Mouse (Mus musculus) hindbrain, embryonic 11.5 days (tissue): Measurements from ENCODE around the gene Pgf. TPM values are rescaled to one million over a fixed set of nuclear protein-coding genes. Genes with fewer than 3 reads are reported as not detected.
A peak's percentile ranks its signal among the peaks of the same experiment; 100 is the strongest.

Source experiments
- ATAC-seq: fragments of 200-750 bp; cut with Nextera tagmentation; 2 replicates; pipeline ENCODE4 v1.8.0; 2017; ENCODE audit warnings: mild to moderate bottlenecking, moderate TSS enrichment, moderate library complexity; ENCODE audit not compliant: low FRiP score
- DNase-seq: peaks from one replicate; pipeline ENCODE4 v3.0.0-alpha.2; 2015; ENCODE audit warnings: low spot score
- H3K27ac ChIP-seq: fragments of 300-500 bp; sonication (generic); 2 replicates; pipeline ENCODE4 v1.5.1; 2014; ENCODE audit warnings: mild to moderate bottlenecking, low read depth, low read length
- H3K27me3 ChIP-seq: fragments of 300-500 bp; sonication (generic); 2 replicates; pipeline ENCODE4 v1.6.1; 2014; ENCODE audit warnings: mild to moderate bottlenecking, low read length, moderate library complexity, mixed read lengths; ENCODE audit not compliant: control insufficient read depth, insufficient read depth
- H3K36me3 ChIP-seq: fragments of 300-500 bp; sonication (generic); 2 replicates; pipeline ENCODE4 v1.6.1; 2014; ENCODE audit warnings: mild to moderate bottlenecking, low read length, moderate library complexity, mixed read lengths; ENCODE audit not compliant: control insufficient read depth, insufficient read depth
- H3K4me1 ChIP-seq: fragments of 300-500 bp; sonication (generic); replicated peaks from 2 replicates; pipeline ENCODE4 v1.6.1; 2014; ENCODE audit warnings: low read length, mixed read lengths; ENCODE audit not compliant: control insufficient read depth, insufficient read depth
- H3K4me2 ChIP-seq: fragments of 300-500 bp; sonication (generic); replicated peaks from 2 replicates; pipeline ENCODE4 v1.6.1; 2014; ENCODE audit warnings: mild to moderate bottlenecking, low read depth, low read length
- H3K4me3 ChIP-seq: fragments of 300-500 bp; sonication (generic); 2 replicates; pipeline ENCODE4 v1.5.1; 2014; ENCODE audit warnings: low read depth, low read length
- H3K9ac ChIP-seq: fragments of 300-500 bp; sonication (generic); 2 replicates; pipeline ENCODE4 v1.6.1; 2014; ENCODE audit warnings: low read depth, low read length
- H3K9me3 ChIP-seq: fragments of 300-500 bp; sonication (generic); 2 replicates; pipeline ENCODE4 v1.6.1; 2016; ENCODE audit warnings: low read length; ENCODE audit not compliant: control insufficient read depth
- WGBS: fragments of 180-500 bp; shearing (Covaris S2); extraction: QIAGEN DNeasy Blood & Tissue Kit; methylation state at CpG from one replicate; pipeline ENCODE4 v1.1.7; 2014; 5-methylcytosine and 5-hydroxymethylcytosine counted together
- polyA plus RNA-seq: library from polyadenylated mRNA; unstranded; fragments of >200 nt; fragmentation: Nextera tagmentation; extraction: Ambion mirVana; gene quantifications from 2 replicates; pipeline ENCODE4 v1.2.1, GENCODE M21; 2014

The Pgf gene
- polyA plus RNA-seq, 1 experiment from 2014 or later, result 7.8 TPM

DNA sequence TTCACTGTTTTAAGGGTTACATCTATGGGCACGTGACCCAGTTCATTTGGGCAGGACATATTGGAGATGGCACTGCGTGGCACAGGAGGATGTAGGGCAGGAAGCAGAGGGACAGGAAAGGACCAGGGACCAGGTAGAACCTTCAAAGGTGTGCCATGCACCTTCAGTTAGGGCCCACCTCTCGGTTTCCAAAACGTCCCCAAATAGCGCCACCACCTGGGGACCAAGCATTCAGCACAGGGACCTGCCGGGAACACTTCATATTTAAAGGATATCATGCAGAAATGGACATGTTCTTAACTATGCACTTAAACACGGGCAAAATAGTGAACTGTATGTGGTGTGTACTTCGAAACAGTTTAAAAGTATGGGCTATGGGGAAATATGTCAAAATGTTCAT lies 26.5 kb upstream of the Pgf start:
- H3K4me1 ChIP-seq, result no peaks in the 10 kb centered on the region; the same call in 1 of the 2 replicates
- H3K27ac ChIP-seq, result no peak overlapping the region
- 50% methylated on average over 8 of the region's 8 CpGs for WGBS
- no peak overlapping the region for H3K4me3 ChIP-seq
- DNase-seq (no peak), ATAC-seq (no peak)
- H3K9me3 ChIP-seq, result no peaks in the 10 kb centered on the region
- H3K9ac ChIP-seq, result no peak overlapping the region
- peaks cover 2% of the 10 kb centered on the region; the same call in 1 of the 2 replicates for H3K27me3 ChIP-seq
- H3K4me2 ChIP-seq, result no peak overlapping the region
- H3K36me3 ChIP-seq, result no peaks in the 10 kb centered on the region

DNA sequence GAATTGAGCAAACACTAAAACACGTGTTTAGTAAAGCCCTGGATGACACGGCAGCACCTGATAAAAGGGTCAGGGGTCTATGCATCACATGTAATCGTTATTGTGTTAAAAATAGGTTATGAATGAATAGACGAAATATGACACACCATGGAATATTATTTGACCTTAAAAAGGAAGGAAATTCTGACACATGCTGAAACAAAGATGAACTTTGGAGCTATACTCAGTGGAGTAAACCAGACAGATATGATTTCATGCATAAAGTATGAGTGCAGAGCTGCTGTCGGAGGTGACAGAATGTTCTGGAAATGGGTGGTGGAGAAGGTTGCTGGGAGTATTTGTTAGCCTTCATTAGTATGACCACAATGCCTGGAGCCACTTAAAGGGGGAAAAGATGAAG lies 26.1 kb upstream of the Pgf start:
- Histone ChIP-seq H3K27me3 (peaks cover 2% of the 10 kb centered on the region; the same call in 1 of the 2 replicates), H3K9me3 (no peaks in the 10 kb centered on the region), H3K36me3 (no peaks in the 10 kb centered on the region), H3K4me3 (no peak overlapping the region), H3K27ac (no peak overlapping the region), H3K4me1 (no peaks in the 10 kb centered on the region; the same call in 1 of the 2 replicates), H3K4me2 (no peak overlapping the region), H3K9ac (no peak overlapping the region)
- no peak for ATAC-seq
- DNase-seq, result no peak
- WGBS, result 92% methylated on average over 5 of the region's 5 CpGs

DNA sequence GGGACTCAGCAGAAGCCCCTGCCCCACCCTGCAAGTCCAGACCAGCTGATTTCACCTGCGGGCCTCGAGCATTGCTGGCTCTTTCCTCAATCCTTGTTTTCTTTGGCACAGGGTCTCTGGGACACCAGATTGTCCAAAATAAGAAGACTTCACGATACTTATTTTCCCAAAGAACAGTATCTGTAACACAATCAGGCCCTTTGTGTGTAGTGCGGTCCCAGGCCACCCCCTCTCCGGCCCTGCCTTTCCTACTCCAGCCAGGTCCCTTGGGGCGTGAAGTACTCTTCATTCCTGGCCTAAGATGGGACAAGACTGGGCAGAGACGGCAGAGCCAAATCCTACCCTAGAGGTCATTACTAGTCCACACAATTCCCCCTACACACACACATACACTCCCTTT lies 24.6 kb upstream of the Pgf start:
- no peaks in the 10 kb centered on the region for H3K9me3 ChIP-seq
- H3K4me3 ChIP-seq, result no peak overlapping the region
- peaks cover 2% of the 10 kb centered on the region; the same call in 1 of the 2 replicates for H3K27me3 ChIP-seq
- ATAC-seq, result no peak
- WGBS, result 85% methylated on average over 7 of the region's 7 CpGs
- H3K4me1 ChIP-seq, result no peaks in the 10 kb centered on the region; the same call in 1 of the 2 replicates
- no peak overlapping the region for H3K9ac ChIP-seq
- H3K27ac ChIP-seq, result no peak overlapping the region
- H3K4me2 ChIP-seq, result no peak overlapping the region
- H3K36me3 ChIP-seq, result no peaks in the 10 kb centered on the region
- no peak for DNase-seq

DNA sequence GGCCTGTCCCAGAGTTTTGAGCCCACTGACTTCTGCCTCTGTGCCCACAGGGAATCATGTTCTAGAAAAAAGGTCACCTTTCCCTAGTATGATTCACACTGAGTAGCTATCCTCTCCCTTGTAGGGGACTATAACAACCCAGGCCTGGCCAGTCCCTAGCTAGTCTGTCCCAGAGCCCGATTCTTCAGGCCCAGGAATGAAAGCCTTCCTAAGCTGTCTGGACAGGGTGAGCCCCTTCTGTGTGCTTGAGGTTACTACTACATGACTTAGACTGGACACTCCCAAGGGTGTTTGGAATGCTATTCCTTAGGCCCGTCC lies 24.2 kb upstream of the Pgf start:
- no peak overlapping the region for H3K4me3 ChIP-seq
- 76% methylated on average over 2 of the region's 2 CpGs for WGBS
- DNase-seq, result no peak
- no peak for ATAC-seq
- H3K4me2 ChIP-seq, result no peak overlapping the region
- no peaks in the 10 kb centered on the region for H3K36me3 ChIP-seq
- no peaks in the 10 kb centered on the region; the same call in 1 of the 2 replicates for H3K4me1 ChIP-seq
- no peak overlapping the region; the same call in 1 of the 2 replicates for H3K9ac ChIP-seq
- H3K9me3 ChIP-seq, result no peaks in the 10 kb centered on the region
- peaks cover 2% of the 10 kb centered on the region; the same call in 1 of the 2 replicates for H3K27me3 ChIP-seq
- no peak overlapping the region for H3K27ac ChIP-seq

DNA sequence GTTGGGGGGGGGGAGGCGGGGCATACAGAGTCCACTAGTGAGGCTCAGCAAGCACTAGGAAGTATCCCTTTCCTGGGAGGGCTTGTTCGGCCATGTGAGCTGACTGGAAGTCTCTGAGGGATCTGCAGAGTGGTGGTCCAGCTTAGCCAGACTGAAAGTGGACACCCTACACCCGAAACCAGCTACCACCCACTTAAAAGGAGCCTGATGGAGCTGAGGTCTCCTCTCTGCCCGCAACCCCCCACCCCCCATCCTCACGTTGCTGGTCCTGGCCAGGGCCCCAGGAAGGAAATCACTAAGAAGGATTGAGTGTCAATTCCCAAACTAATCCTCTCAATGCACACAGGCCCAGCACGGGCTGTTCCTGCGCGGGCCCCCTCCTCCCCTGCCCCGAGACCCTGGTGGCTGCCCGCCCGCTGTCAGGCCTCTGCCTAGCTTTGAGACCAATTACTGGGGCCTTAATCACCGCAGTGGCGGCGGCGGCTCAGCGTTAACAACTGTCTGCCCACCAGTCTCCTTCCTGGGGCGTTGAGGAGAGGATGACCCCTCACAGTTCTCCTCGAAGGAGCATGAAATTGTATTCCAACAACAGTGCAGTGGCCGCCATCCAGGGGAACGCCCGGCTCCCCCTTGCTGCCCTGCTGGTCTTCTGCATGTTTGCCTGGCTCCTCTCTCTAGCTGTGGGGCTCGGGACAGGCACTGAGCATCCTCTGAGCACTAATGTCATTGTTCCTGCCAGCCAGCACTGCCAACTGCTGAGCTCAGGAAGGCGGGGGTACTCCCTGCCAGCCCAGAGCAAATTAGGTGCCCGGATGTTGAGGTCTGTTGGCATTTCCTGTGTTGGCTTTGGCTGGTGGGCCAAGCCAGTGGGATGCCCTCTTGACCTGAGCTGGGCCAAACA lies 23.6 kb upstream of the Pgf start:
- WGBS, result 28% methylated on average over 24 of the region's 24 CpGs
- H3K4me3 ChIP-seq, result no peak overlapping the region
- ATAC-seq (0 out of 2 replicates have a peak, but pooled peaks have one; percentile 30), DNase-seq (peak; percentile 29)
- no peak overlapping the region for H3K4me2 ChIP-seq
- H3K9ac ChIP-seq, result peak overlapping the region; percentile 27; the same call in 1 of the 2 replicates
- no peaks in the 10 kb centered on the region for H3K9me3 ChIP-seq
- H3K27me3 ChIP-seq, result peaks cover 2% of the 10 kb centered on the region; the same call in 1 of the 2 replicates
- H3K27ac ChIP-seq, result 0 out of 2 replicates have a peak overlapping the region, but pooled peaks have one; percentile 30
- H3K36me3 ChIP-seq, result no peaks in the 10 kb centered on the region
- no peaks in the 10 kb centered on the region; the same call in 1 of the 2 replicates for H3K4me1 ChIP-seq

DNA sequence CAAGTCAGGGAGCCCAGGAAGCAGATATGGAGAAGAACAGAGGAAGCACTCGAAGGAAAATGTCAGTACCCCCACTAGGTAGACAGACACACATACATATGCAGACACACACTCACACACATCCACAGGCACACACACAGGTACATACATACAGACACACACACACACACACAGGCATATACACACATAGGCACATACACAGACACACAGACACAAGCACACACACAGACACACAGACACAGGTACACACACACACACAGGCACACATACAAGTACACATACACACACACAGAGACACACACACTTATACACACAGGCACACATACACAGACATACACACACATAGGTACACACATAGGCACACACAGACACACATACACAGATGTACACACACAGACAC lies 22.4 kb upstream of the Pgf start:
- 83% methylated on average over 1 of the region's 1 CpGs for WGBS

DNA sequence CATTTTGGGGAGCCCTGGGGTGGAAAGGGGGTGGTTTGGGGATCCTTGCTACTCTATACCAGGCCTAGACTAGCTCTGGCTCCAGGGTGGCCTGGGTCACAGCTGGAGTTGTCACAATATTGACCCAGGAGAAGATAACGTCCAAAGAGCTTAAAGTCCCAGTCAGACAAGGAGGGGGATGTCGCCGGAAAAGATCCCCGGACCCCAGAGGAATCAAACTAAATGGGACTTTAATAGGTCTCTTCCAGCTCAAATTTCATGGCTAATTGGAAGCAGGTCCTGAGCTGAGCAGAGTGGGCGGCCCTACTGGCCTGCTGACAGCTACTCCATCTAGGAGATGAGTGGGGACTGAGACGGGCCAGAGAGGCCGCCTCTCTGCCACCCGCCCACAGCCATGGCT lies 20.3 kb upstream of the Pgf start:
- H3K4me2 ChIP-seq, result no peak overlapping the region
- no peak overlapping the region for H3K27ac ChIP-seq
- H3K27me3 ChIP-seq, result 0 out of 2 replicates have a peak, but pooled peaks cover 2% of the 10 kb centered on the region
- ATAC-seq, result no peak
- no peaks in the 10 kb centered on the region for H3K9me3 ChIP-seq
- no peak overlapping the region for H3K9ac ChIP-seq
- H3K4me1 ChIP-seq, result no peaks in the 10 kb centered on the region; the same call in 1 of the 2 replicates
- peak; percentile 36 for DNase-seq
- no peak overlapping the region for H3K4me3 ChIP-seq
- no peaks in the 10 kb centered on the region for H3K36me3 ChIP-seq
- WGBS, result 43% methylated on average over 8 of the region's 8 CpGs

More for the DNA sequence above, 22.4 kb upstream of the Pgf start:
- no peaks in the 10 kb centered on the region; the same call in 1 of the 2 replicates for H3K4me1 ChIP-seq
- H3K4me3 ChIP-seq, result no peak overlapping the region
- no peak for ATAC-seq
- H3K9ac ChIP-seq, result no peak overlapping the region
- H3K36me3 ChIP-seq, result no peaks in the 10 kb centered on the region
- no peak overlapping the region for H3K4me2 ChIP-seq
- DNase-seq, result no peak
- no peaks in the 10 kb centered on the region for H3K9me3 ChIP-seq
- H3K27me3 ChIP-seq, result 0 out of 2 replicates have a peak, but pooled peaks cover 2% of the 10 kb centered on the region
- no peak overlapping the region for H3K27ac ChIP-seq

DNA sequence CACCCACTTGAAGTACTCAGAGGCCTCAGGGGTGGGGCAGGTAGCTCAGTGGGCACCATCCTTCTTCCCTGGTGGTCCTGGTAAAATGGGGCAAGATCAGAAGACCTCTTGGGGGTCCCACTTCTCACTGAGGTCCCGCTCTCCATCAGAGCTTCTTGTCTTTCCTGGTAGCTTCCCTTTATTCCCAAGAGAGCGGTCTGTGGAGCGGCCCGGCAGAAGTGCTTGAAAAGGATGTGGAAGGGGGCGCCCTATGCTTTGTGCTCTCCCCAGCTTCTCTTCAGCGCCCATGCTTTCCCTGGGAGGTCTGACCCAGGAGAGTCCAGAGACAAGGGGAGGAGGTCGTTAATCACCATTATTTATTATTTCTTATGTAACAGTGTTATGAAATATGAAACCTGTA lies 19.8 kb upstream of the Pgf start:
- no peak for ATAC-seq
- Histone ChIP-seq H3K4me3 (no peak overlapping the region), H3K4me1 (peaks cover 2% of the 10 kb centered on the region; the same call in 1 of the 2 replicates), H3K27ac (no peak overlapping the region), H3K27me3 (0 out of 2 replicates have a peak, but pooled peaks cover 2% of the 10 kb centered on the region), H3K9ac (no peak overlapping the region), H3K4me2 (no peak overlapping the region), H3K36me3 (no peaks in the 10 kb centered on the region), H3K9me3 (no peaks in the 10 kb centered on the region)
- no peak for DNase-seq
- 65% methylated on average over 7 of the region's 7 CpGs for WGBS
